Mouse (Mus musculus) hindbrain, embryonic 15.5 days (tissue): ENCODE measurements at regions not wholly inside any gene's neighbourhood (a gene's known extent, or its start where the extent isn't known, plus 50 kb on each side); places are given as distances from the start of the nearest gene placed in this dataset.

Source experiments
- ATAC-seq: fragments of 200-750 bp; cut with Nextera tagmentation; 2 replicates; pipeline ENCODE4 v1.8.0; 2017; ENCODE audit warnings: low read depth, moderate number of reproducible peaks, moderate TSS enrichment; ENCODE audit not compliant: low FRiP score
- H3K27ac ChIP-seq: fragments of 300-500 bp; sonication (generic); replicated peaks from 2 replicates; pipeline ENCODE4 v1.5.1; 2015; ENCODE audit warnings: mild to moderate bottlenecking, inconsistent platforms
- H3K27me3 ChIP-seq: fragments of 300-500 bp; sonication (generic); 2 replicates; pipeline ENCODE4 v1.6.1; 2015; ENCODE audit warnings: control low read depth, inconsistent platforms
- H3K36me3 ChIP-seq: fragments of 300-500 bp; sonication (generic); 2 replicates; pipeline ENCODE4 v1.6.1; 2015; ENCODE audit warnings: control low read depth, inconsistent platforms
- H3K4me1 ChIP-seq: fragments of 300-500 bp; sonication (generic); replicated peaks from 2 replicates; pipeline ENCODE4 v1.6.1; 2015; ENCODE audit warnings: control low read depth, inconsistent platforms
- H3K4me2 ChIP-seq: fragments of 300-500 bp; sonication (generic); 2 replicates; pipeline ENCODE4 v1.6.1; 2015; ENCODE audit warnings: moderate library complexity, mild to moderate bottlenecking, inconsistent platforms
- H3K4me3 ChIP-seq: fragments of 300-500 bp; sonication (generic); 2 replicates; pipeline ENCODE4 v1.5.1; 2015; ENCODE audit warnings: mild to moderate bottlenecking, inconsistent platforms
- H3K9ac ChIP-seq: fragments of 300-500 bp; sonication (generic); 2 replicates; pipeline ENCODE4 v1.6.1; 2015; ENCODE audit warnings: inconsistent platforms
- H3K9me3 ChIP-seq: fragments of 300-500 bp; sonication (generic); 2 replicates; pipeline ENCODE4 v1.6.1; 2016; ENCODE audit warnings: control low read depth, inconsistent platforms
- WGBS: fragments of 180-500 bp; shearing (Covaris S2); methylation state at CpG from one replicate; pipeline ENCODE4 v1.1.7; 2015; 5-methylcytosine and 5-hydroxymethylcytosine counted together

DNA sequence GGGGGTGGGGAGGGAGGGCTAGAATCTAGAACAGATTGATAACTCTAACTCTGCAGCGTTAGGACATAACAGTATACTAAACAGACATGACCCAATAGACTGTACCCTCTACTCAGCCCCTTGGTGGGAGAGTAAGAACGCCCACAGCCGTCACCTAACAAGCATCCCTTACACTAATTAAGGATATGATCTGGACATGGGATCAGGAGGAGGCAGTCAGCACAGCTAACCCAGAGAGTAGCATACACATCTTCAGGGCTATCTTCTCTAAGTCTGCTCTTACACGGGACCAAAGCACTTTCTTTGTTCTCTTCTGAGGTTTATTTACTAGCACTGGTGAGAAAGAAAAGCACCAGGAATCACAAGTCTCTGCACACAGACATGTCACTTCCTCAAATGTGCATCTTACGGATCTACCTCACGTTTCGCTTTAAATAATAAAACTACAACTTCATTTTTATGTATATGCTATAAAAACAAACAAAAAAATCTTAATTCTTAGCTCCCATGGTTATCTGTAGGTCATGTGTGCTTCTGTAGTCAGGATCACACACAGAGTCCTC, 128.0 kb upstream of the Klf14 start:
- H3K27ac ChIP-seq: no peak overlapping the region
- 78% methylated on average over 7 of the region's 7 CpGs for WGBS
- H3K9ac ChIP-seq: no peak overlapping the region
- no peaks in the 10 kb centered on the region for H3K9me3 ChIP-seq
- no peaks in the 10 kb centered on the region for H3K36me3 ChIP-seq
- H3K27me3 ChIP-seq: no peaks in the 10 kb centered on the region
- ATAC-seq: no peak
- no peak overlapping the region for H3K4me2 ChIP-seq
- H3K4me3 ChIP-seq: no peak overlapping the region
- peaks cover 18% of the 10 kb centered on the region for H3K4me1 ChIP-seq

DNA sequence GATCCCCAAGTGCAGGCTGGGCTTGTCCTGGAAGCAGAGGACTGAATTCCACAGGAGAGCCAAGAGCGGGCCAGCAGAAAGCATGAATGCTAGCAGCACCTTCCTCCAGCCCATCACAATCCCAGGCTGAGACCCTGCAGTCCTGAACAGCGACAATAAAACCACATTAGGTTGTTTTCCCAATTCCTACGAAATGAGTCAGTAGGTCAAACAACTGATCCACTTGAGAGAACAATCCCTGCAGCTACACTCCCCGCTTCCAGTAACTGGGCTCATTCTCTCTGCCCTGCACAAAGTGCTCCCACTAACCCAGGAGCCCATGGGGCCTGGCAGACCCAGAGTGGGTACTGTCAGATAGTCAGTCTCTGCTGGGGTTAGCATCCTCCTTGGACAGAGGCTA, 128.6 kb upstream of the Klf14 start:
- WGBS: 69% methylated on average over 4 of the region's 4 CpGs
- Histone ChIP-seq H3K9ac (no peak overlapping the region), H3K4me3 (no peak overlapping the region), H3K27me3 (no peaks in the 10 kb centered on the region), H3K27ac (no peak overlapping the region), H3K4me1 (peaks cover 18% of the 10 kb centered on the region), H3K9me3 (no peaks in the 10 kb centered on the region), H3K4me2 (no peak overlapping the region), H3K36me3 (no peaks in the 10 kb centered on the region)
- no peak for ATAC-seq

DNA sequence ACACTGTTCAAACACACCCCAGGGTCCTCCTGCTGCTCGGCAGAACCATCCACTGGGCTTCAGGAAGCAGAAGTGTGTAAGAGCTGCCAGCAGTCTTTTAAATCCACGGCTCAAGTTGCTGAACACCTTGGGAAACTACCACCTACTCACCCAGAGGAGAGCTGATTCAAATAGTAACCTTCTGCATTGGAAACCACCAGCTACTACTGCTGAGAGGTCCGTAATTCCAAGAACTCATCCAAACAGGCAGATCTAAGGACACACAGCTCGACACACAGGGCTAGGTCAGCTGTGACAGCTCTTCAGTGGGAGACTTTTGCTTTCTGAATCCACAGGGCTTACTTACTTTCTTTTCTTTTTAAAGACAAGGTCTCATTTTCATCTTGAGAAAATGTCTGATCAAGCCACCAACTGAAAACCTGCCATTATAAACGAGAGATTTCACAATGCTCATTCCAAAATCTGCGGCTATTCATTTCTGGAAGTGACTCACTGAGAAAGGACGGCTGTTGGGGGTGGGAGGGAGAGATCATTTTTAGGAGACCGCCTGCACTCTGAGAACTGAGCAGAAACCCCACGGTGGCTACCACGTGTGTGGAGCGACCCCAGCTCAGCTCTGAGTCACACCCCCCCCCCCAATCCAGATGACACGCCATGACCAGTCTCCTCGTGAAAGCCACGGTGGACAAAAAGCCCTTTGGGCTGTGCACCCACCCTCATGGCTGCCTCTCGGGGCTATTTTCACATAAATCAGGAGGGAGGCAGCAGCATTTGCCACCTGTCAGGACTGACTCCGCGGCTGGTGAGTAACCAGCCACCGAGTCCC, 129.5 kb upstream of the Klf14 start:
- peak overlapping the region; percentile 66 for H3K27ac ChIP-seq

DNA sequence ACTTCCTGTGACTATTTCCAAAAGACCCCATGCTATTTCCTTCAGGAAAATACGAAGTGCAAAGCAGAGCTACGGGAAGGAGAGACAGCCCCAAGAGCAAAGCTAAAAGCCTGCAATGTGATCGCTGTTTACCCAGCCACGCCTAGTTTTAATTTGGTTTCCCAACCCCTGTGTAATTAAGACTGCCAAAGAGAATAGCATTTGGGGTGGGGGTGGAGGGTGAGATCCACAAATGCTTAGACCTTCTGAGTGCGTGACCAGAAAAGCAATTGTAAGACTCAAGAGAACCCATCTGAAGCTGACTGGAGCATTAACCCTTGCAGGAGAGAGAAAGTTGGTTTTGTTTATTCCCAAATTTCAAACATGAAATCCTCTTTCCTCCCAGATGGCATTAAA, 130.1 kb upstream of the Klf14 start:
- 16% methylated on average over 5 of the region's 5 CpGs for WGBS
- Histone ChIP-seq H3K4me3 (peak overlapping the region; percentile 21), H3K27me3 (no peaks in the 10 kb centered on the region), H3K4me1 (peaks cover 18% of the 10 kb centered on the region), H3K9me3 (no peaks in the 10 kb centered on the region), H3K9ac (no peak overlapping the region), H3K36me3 (no peaks in the 10 kb centered on the region), H3K4me2 (peak overlapping the region; percentile 57), H3K27ac (peak overlapping the region; percentile 66)
- ATAC-seq: peak; percentile 35; the same call in 1 of the 2 replicates

More for the DNA sequence above, 129.5 kb upstream of the Klf14 start:
- H3K36me3 ChIP-seq: no peaks in the 10 kb centered on the region
- H3K9ac ChIP-seq: no peak overlapping the region
- peak; percentile 42; the same call in 1 of the 2 replicates for ATAC-seq
- 21% methylated on average over 18 of the region's 18 CpGs for WGBS
- peaks cover 18% of the 10 kb centered on the region for H3K4me1 ChIP-seq
- peak overlapping the region; percentile 57 for H3K4me2 ChIP-seq
- H3K9me3 ChIP-seq: no peaks in the 10 kb centered on the region
- H3K27me3 ChIP-seq: no peaks in the 10 kb centered on the region
- peak overlapping the region; percentile 21 for H3K4me3 ChIP-seq

DNA sequence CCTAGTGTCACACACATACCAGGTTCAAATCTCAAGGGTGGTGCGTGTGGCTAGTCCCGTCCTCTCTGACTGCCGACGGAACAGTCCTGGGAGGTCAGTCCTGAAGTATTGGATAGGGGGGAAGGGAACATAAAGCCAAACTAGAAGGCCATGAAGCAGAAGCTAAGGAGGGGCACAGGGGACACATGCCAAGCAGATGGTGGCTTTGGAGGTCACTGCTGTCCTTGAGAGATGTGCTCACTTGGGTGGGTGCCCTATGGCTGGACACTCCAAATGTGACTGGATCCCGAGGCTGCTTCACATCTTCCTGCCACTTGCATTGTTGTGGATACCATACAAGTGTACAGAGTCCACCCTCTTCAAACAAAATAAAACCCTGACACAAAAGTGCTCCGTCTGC, 131.4 kb upstream of the Klf14 start:
- Histone ChIP-seq H3K36me3 (no peaks in the 10 kb centered on the region), H3K4me2 (no peak overlapping the region), H3K9me3 (no peaks in the 10 kb centered on the region), H3K27me3 (no peaks in the 10 kb centered on the region), H3K4me3 (no peak overlapping the region), H3K4me1 (peaks cover 18% of the 10 kb centered on the region), H3K9ac (no peak overlapping the region), H3K27ac (no peak overlapping the region)
- ATAC-seq: no peak
- 93% methylated on average over 6 of the region's 6 CpGs for WGBS

DNA sequence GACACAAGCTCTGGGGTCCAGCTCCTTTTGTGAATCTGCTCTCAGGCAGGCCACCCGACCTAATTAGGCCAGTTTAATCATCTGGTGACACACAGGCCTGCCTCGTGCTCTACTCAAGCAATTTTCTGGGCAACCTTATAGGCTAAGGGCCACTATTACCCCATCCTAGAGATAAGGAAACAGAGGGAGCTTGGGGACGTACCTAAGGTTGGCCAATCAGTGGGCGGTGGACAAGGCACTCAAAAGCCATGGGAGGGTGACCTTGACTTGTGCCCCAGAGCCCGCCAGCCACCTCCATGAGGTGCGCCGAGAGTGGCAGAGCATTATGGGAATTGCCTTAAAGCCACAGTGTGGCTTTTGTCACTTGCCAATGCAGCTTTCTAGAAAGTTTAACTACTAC, 131.9 kb upstream of the Klf14 start:
- H3K36me3 ChIP-seq: no peaks in the 10 kb centered on the region
- peaks cover 18% of the 10 kb centered on the region for H3K4me1 ChIP-seq
- H3K4me2 ChIP-seq: no peak overlapping the region
- H3K27me3 ChIP-seq: no peaks in the 10 kb centered on the region
- no peak overlapping the region for H3K27ac ChIP-seq
- WGBS: 84% methylated on average over 7 of the region's 7 CpGs
- H3K4me3 ChIP-seq: no peak overlapping the region
- no peak for ATAC-seq
- H3K9ac ChIP-seq: no peak overlapping the region
- H3K9me3 ChIP-seq: no peaks in the 10 kb centered on the region

DNA sequence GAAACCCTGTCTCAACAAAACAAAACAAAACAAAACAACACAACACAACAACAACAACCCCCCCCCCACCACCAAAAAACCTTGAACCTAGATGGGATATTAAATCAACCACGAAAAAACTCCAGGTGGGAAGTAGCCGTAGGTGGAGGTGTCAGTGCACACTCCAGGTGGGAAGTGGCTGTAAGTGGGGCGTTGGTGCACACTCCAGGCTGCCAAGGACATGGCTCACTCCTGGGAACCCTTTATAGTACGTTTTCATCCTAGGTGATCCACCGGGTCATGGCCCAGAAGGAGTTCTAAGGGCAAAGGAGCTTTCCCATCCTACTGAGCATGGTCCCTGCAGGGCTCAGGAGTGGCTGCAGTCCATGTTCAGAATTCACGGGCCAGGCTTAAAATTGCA, 133.4 kb upstream of the Klf14 start:
- no peaks in the 10 kb centered on the region for H3K36me3 ChIP-seq

DNA sequence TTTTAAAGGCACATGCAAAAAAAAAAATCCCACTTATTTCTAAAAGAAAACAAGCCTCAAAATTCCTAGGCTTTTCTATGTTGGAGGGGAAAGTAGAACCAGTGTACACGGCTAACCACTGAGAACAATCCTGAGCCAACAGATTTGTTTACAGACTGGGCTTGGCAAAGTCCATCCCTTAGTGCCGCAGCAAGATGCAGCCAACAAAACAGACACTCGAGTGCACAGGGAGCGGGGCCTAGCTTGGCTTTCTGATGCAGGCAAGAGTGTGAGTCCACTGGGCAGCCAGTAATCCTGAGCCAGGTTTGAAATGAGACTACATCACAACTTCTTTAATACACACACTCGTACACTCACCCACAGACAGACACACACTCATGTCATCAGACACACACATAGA, 133.9 kb upstream of the Klf14 start:
- no peak overlapping the region for H3K9ac ChIP-seq
- H3K36me3 ChIP-seq: no peaks in the 10 kb centered on the region
- no peak overlapping the region for H3K27ac ChIP-seq
- H3K4me3 ChIP-seq: no peak overlapping the region
- H3K4me1 ChIP-seq: peaks cover 29% of the 10 kb centered on the region
- no peak overlapping the region for H3K4me2 ChIP-seq
- 68% methylated on average over 5 of the region's 5 CpGs for WGBS
- no peaks in the 10 kb centered on the region for H3K9me3 ChIP-seq
- no peak for ATAC-seq
- H3K27me3 ChIP-seq: no peaks in the 10 kb centered on the region

More for the DNA sequence above, 133.4 kb upstream of the Klf14 start:
- Histone ChIP-seq H3K4me3 (no peak overlapping the region), H3K9ac (no peak overlapping the region), H3K27ac (no peak overlapping the region), H3K4me2 (no peak overlapping the region), H3K27me3 (no peaks in the 10 kb centered on the region), H3K9me3 (no peaks in the 10 kb centered on the region), H3K4me1 (peaks cover 29% of the 10 kb centered on the region)
- 82% methylated on average over 6 of the region's 6 CpGs for WGBS
- ATAC-seq: no peak

DNA sequence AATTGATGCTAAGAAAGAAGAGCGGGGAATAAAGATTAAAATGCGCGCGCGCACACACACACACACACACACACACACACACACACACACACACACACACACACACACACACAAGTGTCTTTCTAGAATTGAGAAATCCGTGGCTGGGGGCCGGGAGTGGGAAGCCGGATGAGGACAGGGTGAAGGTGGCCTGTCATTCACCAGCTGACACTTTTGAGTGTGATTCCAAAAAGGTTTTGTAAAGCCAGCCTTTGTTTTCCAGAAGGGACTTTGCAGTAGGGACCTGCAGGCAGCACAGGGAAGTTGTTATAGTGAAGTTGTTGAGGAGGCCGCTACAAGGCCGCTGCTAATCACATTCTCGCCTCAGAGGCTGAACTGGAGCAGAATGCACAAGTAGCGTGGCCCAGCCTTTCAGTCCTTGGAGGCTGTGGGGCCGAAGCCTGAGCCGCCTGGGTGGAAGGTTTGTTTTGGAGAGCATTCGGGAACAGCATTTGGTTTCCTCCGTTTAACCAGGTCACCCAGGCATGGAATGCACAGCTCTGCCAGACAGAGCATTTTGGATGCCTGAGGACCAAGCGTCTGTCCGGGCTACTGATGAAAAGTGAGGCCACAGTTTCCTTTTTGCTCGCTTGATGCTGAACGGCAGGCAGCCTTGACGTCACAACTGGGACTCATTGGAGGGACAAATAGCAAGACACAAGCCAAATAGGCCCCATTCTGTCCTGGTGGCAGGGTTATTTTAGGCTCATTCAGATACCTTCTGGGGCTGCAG, 137.3 kb upstream of the Klf14 start:
- peak; percentile 80 for ATAC-seq
- H3K4me2 ChIP-seq: peak overlapping the region; percentile 31
- no peak overlapping the region for H3K4me3 ChIP-seq
- peak overlapping the region; percentile 75 for H3K27ac ChIP-seq
- H3K36me3 ChIP-seq: no peaks in the 10 kb centered on the region
- H3K4me1 ChIP-seq: peaks cover 17% of the 10 kb centered on the region
- no peaks in the 10 kb centered on the region for H3K9me3 ChIP-seq
- 32% methylated on average over 21 of the region's 21 CpGs for WGBS
- no peak overlapping the region for H3K9ac ChIP-seq
- no peaks in the 10 kb centered on the region for H3K27me3 ChIP-seq

DNA sequence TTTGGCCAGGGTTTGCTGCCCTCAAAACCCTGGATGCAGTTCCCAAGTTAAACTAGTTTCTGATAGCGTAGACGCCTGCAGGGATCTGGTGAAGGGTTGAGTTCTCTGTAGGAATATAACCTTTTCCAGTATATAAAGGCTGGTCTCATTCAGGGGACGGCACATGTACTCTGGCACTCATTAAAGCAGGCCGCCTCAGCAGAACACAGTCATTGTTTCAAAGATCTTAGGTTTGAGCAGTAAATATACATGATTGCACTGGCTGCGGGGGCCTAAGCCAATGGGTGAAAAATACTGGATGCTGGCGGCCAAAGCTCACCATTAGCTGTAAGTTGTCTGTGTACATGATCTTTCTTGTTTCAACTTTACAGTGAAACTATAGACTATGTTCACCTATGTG, 137.9 kb upstream of the Klf14 start:
- Histone ChIP-seq H3K9me3 (no peaks in the 10 kb centered on the region), H3K9ac (no peak overlapping the region), H3K27ac (peak overlapping the region; percentile 75), H3K4me1 (peaks cover 17% of the 10 kb centered on the region), H3K4me2 (no peak overlapping the region), H3K36me3 (no peaks in the 10 kb centered on the region), H3K27me3 (no peaks in the 10 kb centered on the region), H3K4me3 (no peak overlapping the region)
- ATAC-seq: no peak
- whole genome bisulfite sequencing: 66% methylated on average over 6 of the region's 6 CpGs

DNA sequence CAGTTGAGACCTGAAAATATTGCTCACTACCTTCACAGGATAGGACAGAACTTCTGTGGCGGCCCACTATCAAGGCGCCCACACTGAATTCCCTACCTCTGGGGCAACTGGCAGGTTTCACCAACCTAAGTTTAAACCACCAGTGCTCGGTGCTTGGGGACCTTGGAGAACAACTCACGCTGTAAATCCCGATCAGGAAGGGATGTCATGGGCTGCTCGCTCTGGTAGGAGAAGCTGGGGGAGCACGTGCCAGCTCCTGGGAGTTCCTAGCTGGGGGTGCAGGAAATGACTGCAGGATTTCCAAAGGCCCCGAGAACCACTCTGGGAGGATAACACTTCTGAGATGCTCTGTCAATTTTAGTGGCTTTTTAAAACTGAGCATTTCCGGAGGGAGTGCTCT, 138.4 kb upstream of the Klf14 start:
- WGBS: 86% methylated on average over 9 of the region's 9 CpGs
- H3K9ac ChIP-seq: no peak overlapping the region
- H3K27me3 ChIP-seq: no peaks in the 10 kb centered on the region
- H3K9me3 ChIP-seq: no peaks in the 10 kb centered on the region
- ATAC-seq: no peak
- no peak overlapping the region for H3K4me3 ChIP-seq
- peaks cover 17% of the 10 kb centered on the region for H3K4me1 ChIP-seq
- peak overlapping the region; percentile 75; the same call in 1 of the 2 replicates for H3K27ac ChIP-seq
- no peak overlapping the region for H3K4me2 ChIP-seq
- H3K36me3 ChIP-seq: no peaks in the 10 kb centered on the region

DNA sequence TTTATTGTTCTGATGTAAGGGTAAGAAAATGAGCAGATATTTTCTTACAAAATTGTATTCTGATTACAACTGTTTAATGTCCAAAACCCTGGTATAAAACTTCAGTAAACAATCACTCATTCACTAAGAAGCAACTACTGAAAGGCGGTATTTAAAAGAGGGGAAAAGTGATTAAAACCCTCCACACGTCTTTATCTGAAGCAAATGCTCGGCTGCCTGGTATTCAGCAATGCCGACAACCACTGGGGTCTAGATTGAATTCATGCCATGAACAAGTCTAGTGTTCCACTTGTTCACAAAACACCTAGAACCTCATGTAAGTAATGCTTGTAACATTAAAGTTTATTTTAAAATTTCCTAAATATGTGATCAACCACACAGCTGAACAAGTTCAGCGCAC, 139.2 kb upstream of the Klf14 start:
- no peak for ATAC-seq
- Histone ChIP-seq H3K36me3 (no peaks in the 10 kb centered on the region), H3K4me2 (no peak overlapping the region), H3K9ac (no peak overlapping the region), H3K4me3 (no peak overlapping the region), H3K4me1 (peaks cover 17% of the 10 kb centered on the region), H3K27me3 (no peaks in the 10 kb centered on the region), H3K27ac (no peak overlapping the region), H3K9me3 (no peaks in the 10 kb centered on the region)
- 65% methylated on average over 5 of the region's 5 CpGs for WGBS
